Mouse (Mus musculus): ENCODE data around the gene Ifnar2.
A peak's percentile ranks its signal among the peaks of the same experiment; 100 is the strongest.

GRCm38 (mm10) chr16:91450137-91451064 lies 77.8 kb downstream of the Ifnar2 start:
- 0 out of 2 replicates have a peak, but pooled peaks have one; percentile 2 for TF ChIP-seq CTCF (IDR thresholded peaks at IDR 0.05; ENCODE audit: insufficient read depth, low read length)
- TF ChIP-seq POLR2A (IDR thresholded peaks at IDR 0.05; ENCODE audit: borderline replicate concordance, extremely low read depth, low read depth, low read length), result no peak

Measured in lung, adult 2 months (tissue).